Mouse (Mus musculus): ENCODE data around the gene Mief2.

GRCm38 (mm10) chr11:60734206-60734605, 6.0 kb downstream of the Mief2 start:
- TF ChIP-seq NANOG (IDR thresholded peaks at IDR 0.05; ENCODE audit: borderline replicate concordance, low read length): no peak
- TF ChIP-seq CTCF (conservative IDR thresholded peaks at IDR 0.05; ENCODE audit: low read length): no peak
- TF ChIP-seq POU5F1 (IDR thresholded peaks at IDR 0.05; ENCODE audit: borderline replicate concordance, low read length): no peak
